ENCODE assay signal across 10 mouse cellular contexts in the genomic region with DNA sequence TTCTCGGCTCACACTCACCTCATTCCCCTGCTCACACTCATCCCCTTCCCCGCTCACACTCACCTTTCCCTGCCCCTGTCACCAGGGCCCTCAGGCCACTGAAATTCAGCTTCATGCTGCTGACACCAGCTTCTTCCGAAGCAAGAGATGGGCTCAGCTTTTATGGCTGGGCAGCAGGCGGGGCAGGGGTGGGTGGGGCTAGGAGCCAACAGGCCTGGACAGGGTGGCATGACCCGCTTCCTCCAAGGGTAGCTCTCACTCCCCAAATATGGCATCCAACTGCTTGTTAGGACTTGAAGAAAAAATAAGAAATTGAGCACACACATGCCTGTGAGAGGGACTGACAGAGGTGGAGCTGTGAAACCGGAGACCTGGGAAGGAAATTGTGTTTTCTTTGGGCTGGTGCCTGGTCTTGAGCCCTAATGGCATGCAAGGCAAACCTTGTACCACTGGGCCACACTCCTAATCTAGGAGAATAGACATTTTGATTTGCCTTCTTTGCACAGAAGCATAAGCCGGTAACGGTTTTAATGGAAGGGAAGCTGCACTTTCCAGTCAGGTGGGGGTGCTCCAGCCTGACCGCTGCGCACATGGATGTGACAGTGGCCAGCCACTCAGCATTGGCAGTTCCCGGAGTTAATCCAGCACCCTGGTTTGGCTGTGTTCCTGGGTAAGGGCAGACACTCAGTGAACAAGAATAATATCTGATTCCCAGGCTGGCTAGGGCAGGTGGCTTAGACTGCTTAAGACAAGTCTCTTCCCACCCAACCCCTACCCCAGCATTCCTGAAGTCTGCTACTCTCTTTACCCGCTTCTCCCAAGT. TPM values are rescaled to one million over a fixed set of nuclear protein-coding genes. Genes with fewer than 3 reads are reported as not detected.
DNase-seq lines count a peak whose midpoint lies in the region; ATAC-seq lines count a peak whose summit lies in the region.
"Had no signal": no experiment of that assay in that cellular context is flagged by ENCODE, and none has a peak within 500 bp of the region (broad histone marks: within the 10 kb centered on the region; RNA-seq: fewer than 3 reads in every experiment).

A gene (minus strand): TSS at position 257 of the 823 bp plus-strand sequence.

- peak; percentile 81 for DNase-seq in embryonic facial prominence, embryonic 14.5 days (ENCODE audit: low spot score)
- DNase-seq in limb, embryonic 10.5 days (ENCODE audit: low spot score): no peak
- DNase-seq in right cerebral cortex, adult 2 months (ENCODE audit: low spot score in 2 of 2): no peak
- no peak for DNase-seq in forebrain, embryonic 10.5 days (ENCODE audit: extremely low spot score, low spot score)
- no peak for DNase-seq in left cerebral cortex, postnatal 10 days (ENCODE audit: extremely low spot score in 1 of 2, low spot score in 2 of 2)

- H3K36me3 ChIP-seq in megakaryocyte, embryonic 14.5 days (replicated peaks; ENCODE audit: low read length): no peaks in the 10 kb centered on the region
- no peaks in the 10 kb centered on the region for H3K36me3 ChIP-seq in embryonic facial prominence, embryonic 14.5 days (ENCODE audit: control insufficient read depth, insufficient read depth, low read length)
- no peaks in the 10 kb centered on the region for H3K36me3 ChIP-seq in limb, embryonic 10.5 days
- H3K36me3 ChIP-seq in stomach, embryonic 14.5 days (ENCODE audit: control insufficient read depth, insufficient read depth, low read length): no peaks in the 10 kb centered on the region
- H3K36me3 ChIP-seq in forebrain, embryonic 10.5 days (replicated peaks): no peaks in the 10 kb centered on the region
- H3K36me3 ChIP-seq: midbrain, embryonic 15.5 days had no signal

- H3K4me2 ChIP-seq in embryonic facial prominence, embryonic 14.5 days (ENCODE audit: low read depth, low read length): peak within 1 kb of the TSS; percentile 12
- H3K4me2 ChIP-seq in stomach, embryonic 14.5 days (replicated peaks; ENCODE audit: low read depth, low read length): no peak within 1 kb of the TSS
- H3K4me2 ChIP-seq: midbrain, embryonic 15.5 days had no signal

- H3K27me3 ChIP-seq in megakaryocyte, embryonic 14.5 days (replicated peaks): peaks cover 55% of the 10 kb centered on the region
- H3K27me3 ChIP-seq in embryonic facial prominence, embryonic 14.5 days (replicated peaks; ENCODE audit: control insufficient read depth, insufficient read depth, low read length): no peaks in the 10 kb centered on the region
- peaks cover 16% of the 10 kb centered on the region for H3K27me3 ChIP-seq in limb, embryonic 10.5 days (ENCODE audit: low read depth, poor library complexity, severe bottlenecking)
- H3K27me3 ChIP-seq in stomach, embryonic 14.5 days (ENCODE audit: control insufficient read depth, insufficient read depth, low read length): no peaks in the 10 kb centered on the region
- peaks cover 37% of the 10 kb centered on the region for H3K27me3 ChIP-seq in forebrain, embryonic 10.5 days (ENCODE audit: poor library complexity, severe bottlenecking)

- H3K4me3 ChIP-seq in megakaryocyte, embryonic 14.5 days (replicated peaks): peak within 1 kb of the TSS; percentile 38
- no peak within 1 kb of the TSS for H3K4me3 ChIP-seq in embryonic facial prominence, embryonic 14.5 days (ENCODE audit: low read depth, low read length)
- no peak within 1 kb of the TSS for H3K4me3 ChIP-seq in limb, embryonic 10.5 days
- H3K4me3 ChIP-seq in stomach, embryonic 14.5 days (ENCODE audit: low read depth, low read length): no peak within 1 kb of the TSS
- H3K4me3 ChIP-seq in forebrain, embryonic 10.5 days: no peak within 1 kb of the TSS
- H3K4me3 ChIP-seq: layer of hippocampus, adult 2 months; midbrain, embryonic 15.5 days had no signal

- ATAC-seq in megakaryocyte, adult 5-6 weeks (ENCODE audit: poor library complexity, severe bottlenecking): no peak
- ATAC-seq in embryonic facial prominence, embryonic 14.5 days (ENCODE audit: low read depth): peak; percentile 38; the same call in 1 of the 2 replicates
- no peak for ATAC-seq in stomach, embryonic 14.5 days (ENCODE audit: insufficient number of reproducible peaks, insufficient read depth, low FRiP score, low read depth)
- ATAC-seq: midbrain, embryonic 15.5 days had no signal

- H3K27ac ChIP-seq in embryonic facial prominence, embryonic 14.5 days (replicated peaks; ENCODE audit: low read depth, low read length): peak within 1 kb of the TSS; percentile 52; the same call in 1 of the 2 replicates
- no peak within 1 kb of the TSS for H3K27ac ChIP-seq in limb, embryonic 10.5 days
- H3K27ac ChIP-seq in stomach, embryonic 14.5 days (ENCODE audit: low read length): no peak within 1 kb of the TSS
- no peak within 1 kb of the TSS for H3K27ac ChIP-seq in forebrain, embryonic 10.5 days
- H3K27ac ChIP-seq: layer of hippocampus, adult 2 months; midbrain, embryonic 15.5 days had no signal

- 57% methylated on average over 12 of the region's 12 CpGs for WGBS in embryonic facial prominence, embryonic 14.5 days
- WGBS in limb, embryonic 10.5 days: 74% methylated on average over 12 of the region's 12 CpGs
- 71% methylated on average over 12 of the region's 12 CpGs for WGBS in stomach, embryonic 14.5 days
- 79% methylated on average over 12 of the region's 12 CpGs for WGBS in forebrain, embryonic 10.5 days

- H3K9me3 ChIP-seq in megakaryocyte, embryonic 14.5 days: no peaks in the 10 kb centered on the region
- H3K9me3 ChIP-seq in embryonic facial prominence, embryonic 14.5 days (ENCODE audit: control insufficient read depth, low read length): no peaks in the 10 kb centered on the region
- no peaks in the 10 kb centered on the region for H3K9me3 ChIP-seq in limb, embryonic 10.5 days (replicated peaks)
- no peaks in the 10 kb centered on the region for H3K9me3 ChIP-seq in stomach, embryonic 14.5 days (ENCODE audit: control insufficient read depth, low read depth, low read length)
- no peaks in the 10 kb centered on the region for H3K9me3 ChIP-seq in forebrain, embryonic 10.5 days
- H3K9me3 ChIP-seq: midbrain, embryonic 15.5 days had no signal

- H3K9ac ChIP-seq in embryonic facial prominence, embryonic 14.5 days (ENCODE audit: low read depth, low read length): no peak within 1 kb of the TSS
- no peak within 1 kb of the TSS for H3K9ac ChIP-seq in stomach, embryonic 14.5 days (replicated peaks; ENCODE audit: low read depth, low read length)
- H3K9ac ChIP-seq: midbrain, embryonic 15.5 days had no signal

- H3K4me1 ChIP-seq in megakaryocyte, embryonic 14.5 days: peaks cover 36% of the 10 kb centered on the region
- H3K4me1 ChIP-seq in embryonic facial prominence, embryonic 14.5 days (ENCODE audit: control insufficient read depth, insufficient read depth, low read length): peaks cover 6% of the 10 kb centered on the region; the same call in 1 of the 2 replicates
- peaks cover 14% of the 10 kb centered on the region for H3K4me1 ChIP-seq in limb, embryonic 10.5 days
- H3K4me1 ChIP-seq in stomach, embryonic 14.5 days (ENCODE audit: control insufficient read depth, insufficient read depth, low read length): no peaks in the 10 kb centered on the region
- H3K4me1 ChIP-seq in forebrain, embryonic 10.5 days: peaks cover 17% of the 10 kb centered on the region

- intact Hi-C loops in left cerebral cortex, postnatal 10 days (cut with DNase I): no loop called here

RNA-seq across cellular contexts. Expression of the gene that starts here (rescaled TPM):
- polyA plus RNA-seq in megakaryocyte, embryonic 14.5 days (2012; ENCODE audit: insufficient read depth, low replicate concordance): 2.1 TPM in 1 of 2 replicates, not detected in the other
- total RNA-seq in megakaryocyte, adult 5-6 weeks (2015): 7.6 and 8.5 TPM in 2 replicates
- total RNA-seq in megakaryocyte, adult 5-6 weeks (2017): 1.7 and 8.9 TPM in 2 replicates
- polyA plus RNA-seq in embryonic facial prominence, embryonic 14.5 days (2014; fragmentation: Nextera tagmentation; extraction: Ambion mirVana): 58.3 and 113 TPM in 2 replicates
- polyA plus RNA-seq in limb, embryonic 10.5 days (2016; fragmentation: Nextera tagmentation; extraction: Ambion mirVana): 15.2 and 16.3 TPM in 2 replicates
- 36.9 and 46.6 TPM in 2 replicates for polyA plus RNA-seq in stomach, embryonic 14.5 days (2014; fragmentation: Nextera tagmentation; extraction: Ambion mirVana)
- 1.1 and 1.3 TPM in 2 replicates for polyA plus RNA-seq in forebrain, embryonic 10.5 days (2016; fragmentation: Nextera tagmentation; extraction: Ambion mirVana)
- total RNA-seq in left cerebral cortex, postnatal 10 days (2021): 1 to 10 TPM; 3.3 to 3.7 TPM
